Mouse (Mus musculus): ENCODE results near the gene Ddr2. TPM values are rescaled to one million over a fixed set of nuclear protein-coding genes. Genes with fewer than 3 reads are reported as not detected.

Ddr2 gene
- polyA plus RNA-seq, 1 experiment from 2014 or later = 10.6 TPM

- H3K27me3 ChIP-seq (ENCODE audit: control insufficient read depth, insufficient read depth, low read length) = no peaks in the 10 kb centered on the region
- no peak overlapping the region for H3K4me3 ChIP-seq (ENCODE audit: low read length)
- no peaks in the 10 kb centered on the region for H3K4me1 ChIP-seq (ENCODE audit: control insufficient read depth, insufficient read depth, low read length)
- 77% methylated on average over 3 of the region's 3 CpGs for WGBS
- ATAC-seq (replicated peaks; ENCODE audit: extremely low read depth, insufficient read depth, low FRiP score) = no peak
- no peak overlapping the region for H3K9ac ChIP-seq (ENCODE audit: low read length)
- H3K36me3 ChIP-seq (ENCODE audit: control insufficient read depth, insufficient read depth) = no peaks in the 10 kb centered on the region
- no peak overlapping the region for H3K27ac ChIP-seq (ENCODE audit: low read length)
- no peak overlapping the region for H3K4me2 ChIP-seq (ENCODE audit: low read depth, low read length)
- H3K9me3 ChIP-seq (replicated peaks; ENCODE audit: control insufficient read depth, low read length) = no peaks in the 10 kb centered on the region
Measured at GRCm38 (mm10) chr1:170056921-170057320, 53.6 kb downstream of the Ddr2 start.

GRCm38 (mm10) chr1:170056214-170056613 is 54.3 kb downstream of the Ddr2 start:
- Histone ChIP-seq H3K4me3 (ENCODE audit: low read length) (no peak overlapping the region), H3K27me3 (ENCODE audit: control insufficient read depth, insufficient read depth, low read length) (no peaks in the 10 kb centered on the region), H3K9ac (ENCODE audit: low read length) (no peak overlapping the region), H3K36me3 (ENCODE audit: control insufficient read depth, insufficient read depth) (no peaks in the 10 kb centered on the region), H3K4me1 (ENCODE audit: control insufficient read depth, insufficient read depth, low read length) (no peaks in the 10 kb centered on the region), H3K4me2 (ENCODE audit: low read depth, low read length) (no peak overlapping the region), H3K9me3 (replicated peaks; ENCODE audit: control insufficient read depth, low read length) (no peaks in the 10 kb centered on the region), H3K27ac (ENCODE audit: low read length) (no peak overlapping the region)
- 66% methylated on average over 6 of the region's 6 CpGs for WGBS
- ATAC-seq (replicated peaks; ENCODE audit: extremely low read depth, insufficient read depth, low FRiP score) = 0 out of 2 replicates have a peak, but pooled peaks have one; percentile 32

- ATAC-seq (replicated peaks; ENCODE audit: extremely low read depth, insufficient read depth, low FRiP score) = no peak
- H3K4me2 ChIP-seq (ENCODE audit: low read depth, low read length) = no peak overlapping the region
- H3K27me3 ChIP-seq (ENCODE audit: control insufficient read depth, insufficient read depth, low read length) = no peaks in the 10 kb centered on the region
- H3K9ac ChIP-seq (ENCODE audit: low read length) = no peak overlapping the region
- 69% methylated on average over 1 of the region's 1 CpGs for WGBS
- H3K4me1 ChIP-seq (ENCODE audit: control insufficient read depth, insufficient read depth, low read length) = no peaks in the 10 kb centered on the region
- no peaks in the 10 kb centered on the region for H3K9me3 ChIP-seq (replicated peaks; ENCODE audit: control insufficient read depth, low read length)
- H3K27ac ChIP-seq (ENCODE audit: low read length) = no peak overlapping the region
- H3K36me3 ChIP-seq (ENCODE audit: control insufficient read depth, insufficient read depth) = no peaks in the 10 kb centered on the region
- no peak overlapping the region for H3K4me3 ChIP-seq (ENCODE audit: low read length)
Measured at GRCm38 (mm10) chr1:170052469-170053065, 58.0 kb downstream of the Ddr2 start.

- H3K9me3 ChIP-seq (replicated peaks; ENCODE audit: control insufficient read depth, low read length) = no peaks in the 10 kb centered on the region
- H3K36me3 ChIP-seq (ENCODE audit: control insufficient read depth, insufficient read depth) = no peaks in the 10 kb centered on the region
- H3K4me1 ChIP-seq (ENCODE audit: control insufficient read depth, insufficient read depth, low read length) = no peaks in the 10 kb centered on the region
- H3K27ac ChIP-seq (ENCODE audit: low read length) = no peak overlapping the region
- H3K4me3 ChIP-seq (ENCODE audit: low read length) = no peak overlapping the region
- no peak overlapping the region for H3K9ac ChIP-seq (ENCODE audit: low read length)
- no peak overlapping the region for H3K4me2 ChIP-seq (ENCODE audit: low read depth, low read length)
- ATAC-seq (replicated peaks; ENCODE audit: extremely low read depth, insufficient read depth, low FRiP score) = no peak
- 68% methylated on average over 5 of the region's 5 CpGs for WGBS
- no peaks in the 10 kb centered on the region for H3K27me3 ChIP-seq (ENCODE audit: control insufficient read depth, insufficient read depth, low read length)
Measured at GRCm38 (mm10) chr1:170051631-170052177, 58.9 kb downstream of the Ddr2 start.

- Histone ChIP-seq H3K4me3 (ENCODE audit: low read length) (no peak overlapping the region), H3K27ac (ENCODE audit: low read length) (no peak overlapping the region), H3K9ac (ENCODE audit: low read length) (no peak overlapping the region), H3K4me2 (ENCODE audit: low read depth, low read length) (no peak overlapping the region), H3K4me1 (ENCODE audit: control insufficient read depth, insufficient read depth, low read length) (no peaks in the 10 kb centered on the region), H3K9me3 (replicated peaks; ENCODE audit: control insufficient read depth, low read length) (no peaks in the 10 kb centered on the region), H3K27me3 (ENCODE audit: control insufficient read depth, insufficient read depth, low read length) (no peaks in the 10 kb centered on the region), H3K36me3 (ENCODE audit: control insufficient read depth, insufficient read depth) (no peaks in the 10 kb centered on the region)
- 66% methylated on average over 4 of the region's 4 CpGs for WGBS
- ATAC-seq (replicated peaks; ENCODE audit: extremely low read depth, insufficient read depth, low FRiP score) = no peak
Measured at GRCm38 (mm10) chr1:170048434-170048833, 62.1 kb downstream of the Ddr2 start.

GRCm38 (mm10) chr1:170044726-170045471 is 65.7 kb downstream of the Ddr2 start:
- Histone ChIP-seq H3K4me2 (ENCODE audit: low read depth, low read length) (no peak overlapping the region), H3K4me3 (ENCODE audit: low read length) (no peak overlapping the region), H3K27me3 (ENCODE audit: control insufficient read depth, insufficient read depth, low read length) (no peaks in the 10 kb centered on the region), H3K4me1 (ENCODE audit: control insufficient read depth, insufficient read depth, low read length) (no peaks in the 10 kb centered on the region), H3K27ac (ENCODE audit: low read length) (no peak overlapping the region), H3K36me3 (ENCODE audit: control insufficient read depth, insufficient read depth) (no peaks in the 10 kb centered on the region), H3K9ac (ENCODE audit: low read length) (no peak overlapping the region), H3K9me3 (replicated peaks; ENCODE audit: control insufficient read depth, low read length) (no peaks in the 10 kb centered on the region)
- ATAC-seq (replicated peaks; ENCODE audit: extremely low read depth, insufficient read depth, low FRiP score) = no peak
- 73% methylated on average over 9 of the region's 9 CpGs for WGBS

GRCm38 (mm10) chr1:170043753-170044152 is 66.8 kb downstream of the Ddr2 start:
- H3K36me3 ChIP-seq (ENCODE audit: control insufficient read depth, insufficient read depth) = no peaks in the 10 kb centered on the region
- no peak for ATAC-seq (replicated peaks; ENCODE audit: extremely low read depth, insufficient read depth, low FRiP score)
- H3K4me3 ChIP-seq (ENCODE audit: low read length) = no peak overlapping the region
- H3K27ac ChIP-seq (ENCODE audit: low read length) = no peak overlapping the region
- H3K4me2 ChIP-seq (ENCODE audit: low read depth, low read length) = no peak overlapping the region
- no peak overlapping the region for H3K9ac ChIP-seq (ENCODE audit: low read length)
- no peaks in the 10 kb centered on the region for H3K27me3 ChIP-seq (ENCODE audit: control insufficient read depth, insufficient read depth, low read length)
- H3K4me1 ChIP-seq (ENCODE audit: control insufficient read depth, insufficient read depth, low read length) = no peaks in the 10 kb centered on the region
- H3K9me3 ChIP-seq (replicated peaks; ENCODE audit: control insufficient read depth, low read length) = no peaks in the 10 kb centered on the region

GRCm38 (mm10) chr1:170042996-170043395 is 67.6 kb downstream of the Ddr2 start:
- no peak overlapping the region for H3K27ac ChIP-seq (ENCODE audit: low read length)
- H3K9me3 ChIP-seq (replicated peaks; ENCODE audit: control insufficient read depth, low read length) = no peaks in the 10 kb centered on the region
- no peak for ATAC-seq (replicated peaks; ENCODE audit: extremely low read depth, insufficient read depth, low FRiP score)
- no peak overlapping the region for H3K4me2 ChIP-seq (ENCODE audit: low read depth, low read length)
- H3K9ac ChIP-seq (ENCODE audit: low read length) = no peak overlapping the region
- no peaks in the 10 kb centered on the region for H3K27me3 ChIP-seq (ENCODE audit: control insufficient read depth, insufficient read depth, low read length)
- H3K4me3 ChIP-seq (ENCODE audit: low read length) = no peak overlapping the region
- H3K36me3 ChIP-seq (ENCODE audit: control insufficient read depth, insufficient read depth) = no peaks in the 10 kb centered on the region
- 72% methylated on average over 5 of the region's 5 CpGs for WGBS
- H3K4me1 ChIP-seq (ENCODE audit: control insufficient read depth, insufficient read depth, low read length) = no peaks in the 10 kb centered on the region

- no peak overlapping the region for H3K4me3 ChIP-seq (ENCODE audit: low read length)
- H3K9ac ChIP-seq (ENCODE audit: low read length) = no peak overlapping the region
- ATAC-seq (replicated peaks; ENCODE audit: extremely low read depth, insufficient read depth, low FRiP score) = no peak
- no peaks in the 10 kb centered on the region for H3K27me3 ChIP-seq (ENCODE audit: control insufficient read depth, insufficient read depth, low read length)
- H3K4me2 ChIP-seq (ENCODE audit: low read depth, low read length) = no peak overlapping the region
- no peaks in the 10 kb centered on the region for H3K9me3 ChIP-seq (replicated peaks; ENCODE audit: control insufficient read depth, low read length)
- H3K4me1 ChIP-seq (ENCODE audit: control insufficient read depth, insufficient read depth, low read length) = no peaks in the 10 kb centered on the region
- H3K27ac ChIP-seq (ENCODE audit: low read length) = no peak overlapping the region
- no peaks in the 10 kb centered on the region for H3K36me3 ChIP-seq (ENCODE audit: control insufficient read depth, insufficient read depth)
- 76% methylated on average over 4 of the region's 4 CpGs for WGBS
Measured at GRCm38 (mm10) chr1:170039402-170039801, 71.2 kb downstream of the Ddr2 start.
